ENCODE assay signal across 25 mouse cellular contexts in the genomic region with DNA sequence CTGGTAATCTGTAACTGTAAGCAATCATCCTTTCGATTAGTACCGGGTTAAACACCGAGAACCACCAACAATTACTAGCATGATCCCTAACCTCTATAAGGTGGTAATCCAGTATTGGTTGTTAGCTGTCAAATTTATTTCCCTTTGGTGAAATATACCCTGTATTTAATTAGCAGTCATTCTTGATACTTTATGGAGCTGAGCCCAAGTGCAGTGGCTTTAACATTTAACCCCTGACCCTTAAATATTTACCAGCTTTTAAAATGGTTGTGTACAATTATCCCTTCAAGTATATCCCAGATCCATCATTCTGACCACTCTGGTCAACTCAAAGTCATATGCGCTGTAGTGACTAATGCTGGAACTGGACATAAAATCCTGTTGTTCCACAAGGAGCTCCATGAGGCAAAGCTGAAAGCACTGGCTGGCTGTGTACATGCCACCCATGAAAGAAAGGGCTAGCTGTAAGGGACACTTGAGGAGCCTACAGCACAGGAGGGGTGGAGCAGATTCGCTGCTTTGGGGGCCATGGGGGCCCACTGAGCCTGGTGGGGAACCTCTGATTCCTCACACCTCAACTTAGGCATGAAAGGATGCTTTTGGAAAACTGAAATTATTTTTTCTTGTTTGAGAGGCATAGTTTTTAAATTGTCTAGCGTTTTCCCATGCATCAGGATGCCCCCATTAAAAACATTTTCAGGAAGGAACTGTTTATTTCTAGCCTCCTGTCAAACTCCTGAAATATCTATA.
"Had no signal": no experiment of that assay in that cellular context is flagged by ENCODE, and none has a peak within 500 bp of the region (broad histone marks: within the 10 kb centered on the region; RNA-seq: fewer than 3 reads in every experiment).

No protein-coding gene starts in this region.

- H3K4me2 ChIP-seq: limb, embryonic 13.5 days; liver, embryonic 12.5 days; liver, embryonic 15.5 days; lung, embryonic 15.5 days; neural tube, embryonic 12.5 days; neural tube, embryonic 15.5 days had no signal

- H3K9ac ChIP-seq: limb, embryonic 13.5 days; liver, embryonic 12.5 days; liver, embryonic 15.5 days; lung, embryonic 15.5 days; neural tube, embryonic 12.5 days; neural tube, embryonic 15.5 days had no signal

- H3K27me3 ChIP-seq: liver, embryonic 12.5 days; liver, embryonic 15.5 days; megakaryocyte, embryonic 14.5 days; neural tube, embryonic 12.5 days; neural tube, embryonic 15.5 days had no signal

- H3K4me1 ChIP-seq: liver, embryonic 15.5 days; lung, embryonic 15.5 days; neural tube, embryonic 12.5 days had no signal

- DNase-seq: kidney, adult 2 months; kidney, postnatal 25 days; layer of hippocampus, adult 9-11 months; liver; lung, adult 18-20 months; lung, postnatal 10 days; lung, postnatal 36 days; midbrain, embryonic 14.5 days; right cerebral cortex, adult 18-20 months; right cerebral cortex, postnatal 14 days; right cerebral cortex, postnatal 4 days; thymus, adult 2 months; thymus, postnatal 14 days; thymus, postnatal 4 days had no signal

- H3K27ac ChIP-seq: kidney, postnatal 0 days; layer of hippocampus, adult 2 months; liver, embryonic 12.5 days; liver, embryonic 15.5 days; lung, embryonic 15.5 days; midbrain, embryonic 10.5 days; neural tube, embryonic 12.5 days; neural tube, embryonic 15.5 days; stomach, postnatal 0 days had no signal

- ATAC-seq: liver, embryonic 12.5 days had no signal

- H3K9me3 ChIP-seq: limb, embryonic 13.5 days; liver, embryonic 12.5 days; liver, embryonic 15.5 days; lung, embryonic 15.5 days; megakaryocyte, embryonic 14.5 days; midbrain, embryonic 10.5 days; neural tube, embryonic 12.5 days; neural tube, embryonic 15.5 days had no signal

- H3K36me3 ChIP-seq: limb, embryonic 13.5 days; liver, embryonic 12.5 days; liver, embryonic 15.5 days; lung, embryonic 15.5 days; midbrain, embryonic 10.5 days; neural tube, embryonic 12.5 days; neural tube, embryonic 15.5 days had no signal

- H3K4me3 ChIP-seq: layer of hippocampus, adult 2 months; limb, embryonic 13.5 days; liver, embryonic 12.5 days; liver, embryonic 15.5 days; lung, embryonic 15.5 days; megakaryocyte, embryonic 14.5 days; midbrain, embryonic 10.5 days; neural tube, embryonic 12.5 days; neural tube, embryonic 15.5 days had no signal
